Mouse (Mus musculus) embryonic fibroblast, embryonic 13.5 days (primary cell): ENCODE data around the gene Fut8.

Experiments used
- CTCF ChIP-seq: IDR thresholded peaks from 2 replicates; pipeline ENCODE4 v1.5.1; 2011; ENCODE audit warnings: mild to moderate bottlenecking, control low read depth, low read length, moderate library complexity, borderline replicate concordance; ENCODE audit not compliant: insufficient read depth
- POLR2A ChIP-seq: IDR thresholded peaks from 2 replicates; pipeline ENCODE4 v1.6.1; 2011; ENCODE audit warnings: low read depth, mild to moderate bottlenecking, control low read depth, low read length, moderate library complexity

DNA sequence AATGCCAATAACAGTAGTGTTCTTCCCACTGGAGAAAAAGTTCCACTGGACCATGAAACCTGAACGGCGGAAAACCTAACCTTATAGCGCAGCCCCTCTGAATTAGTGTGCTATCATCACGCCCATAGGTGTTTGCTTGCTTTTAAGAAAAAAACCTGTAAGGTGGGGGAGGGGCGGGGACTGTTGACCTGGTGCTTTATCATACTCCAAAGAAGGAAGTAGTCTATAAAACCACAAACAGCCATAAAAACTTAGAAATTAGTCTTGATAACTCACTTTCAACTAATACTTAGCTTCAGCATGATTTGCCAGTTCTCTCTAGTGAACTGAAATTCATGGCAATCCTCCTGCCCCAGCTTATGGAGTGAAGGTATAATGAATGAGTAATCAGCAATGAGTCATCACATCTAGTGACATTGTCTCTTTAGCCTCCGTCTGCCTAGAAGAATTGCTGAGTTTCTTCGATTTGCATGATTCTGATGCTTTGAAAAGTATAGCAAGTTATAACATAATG lies 26.2 kb upstream of the Fut8 start:
- TF ChIP-seq CTCF (no peak), POLR2A (no peak)
